Mouse (Mus musculus) heart, adult 11 months (tissue): ENCODE measurements around the gene Aspscr1.
A peak's percentile ranks its signal among the peaks of the same experiment; 100 is the strongest.

Experiments
- DNase-seq: peaks from one replicate; pipeline ENCODE4 v3.0.0; 2022

Gene Aspscr1

GRCm38 (mm10) chr11:120715131-120715530 is 42.4 kb downstream of the Aspscr1 start:
- DNase-seq = peak; percentile 93

- DNase-seq = no peak
These were observed 46.5 kb downstream of the Aspscr1 start for GRCm38 (mm10) chr11:120719242-120719641.

GRCm38 (mm10) chr11:120719841-120720376 is 47.1 kb downstream of the Aspscr1 start:
- peak; percentile 94 for DNase-seq

- DNase-seq = peak; percentile 97
These were observed 47.7 kb downstream of the Aspscr1 start for GRCm38 (mm10) chr11:120720450-120720849.

GRCm38 (mm10) chr11:120721124-120722066 is 48.6 kb downstream of the Aspscr1 start, which contains the start of gene Rac3:
Gene Rac3, plus strand, starts transcription at chr11:120721470.
- peak; percentile 97 for DNase-seq

- DNase-seq = peak; percentile 93
These were observed 49.4 kb downstream of the Aspscr1 start for GRCm38 (mm10) chr11:120722067-120722630.

- DNase-seq = peak; percentile 91
These were observed 50.1 kb downstream of the Aspscr1 start for GRCm38 (mm10) chr11:120722761-120723382.

GRCm38 (mm10) chr11:120723509-120723908 is 50.7 kb downstream of the Aspscr1 start:
- DNase-seq = peak; percentile 91

GRCm38 (mm10) chr11:120726243-120727168 is 53.7 kb downstream of the Aspscr1 start:
- DNase-seq = peak; percentile 92

GRCm38 (mm10) chr11:120727169-120727527 is 54.4 kb downstream of the Aspscr1 start, which contains the start of gene Dcxr:
Gene Dcxr, minus strand, starts transcription at chr11:120727281.
- peak; percentile 100 for DNase-seq

- no peak for DNase-seq
These were observed 54.8 kb downstream of the Aspscr1 start for GRCm38 (mm10) chr11:120727564-120727963.

- peak; percentile 91 for DNase-seq
These were observed 55.9 kb downstream of the Aspscr1 start for GRCm38 (mm10) chr11:120728530-120729240.

- peak; percentile 97 for DNase-seq
These were observed 56.8 kb downstream of the Aspscr1 start for GRCm38 (mm10) chr11:120729432-120730050.

GRCm38 (mm10) chr11:120730331-120730870 is 57.6 kb downstream of the Aspscr1 start:
- DNase-seq = peak; percentile 91

- peak; percentile 88 for DNase-seq
These were observed 58.6 kb downstream of the Aspscr1 start for GRCm38 (mm10) chr11:120731395-120731794.

- peak; percentile 96 for DNase-seq
These were observed 59.3 kb downstream of the Aspscr1 start, which contains the start of gene Cbr2 for GRCm38 (mm10) chr11:120731858-120732680. Gene Cbr2, minus strand, starts transcription at chr11:120732114.

GRCm38 (mm10) chr11:120733521-120733920 is 60.7 kb downstream of the Aspscr1 start:
- DNase-seq = peak; percentile 98

- peak; percentile 78 for DNase-seq
These were observed 63.7 kb downstream of the Aspscr1 start for GRCm38 (mm10) chr11:120736424-120736823.

GRCm38 (mm10) chr11:120740981-120741380 is 68.2 kb downstream of the Aspscr1 start:
- DNase-seq = no peak
